Mouse (Mus musculus): Measurements from ENCODE around the gene Tlk1. TPM values are rescaled to one million over a fixed set of nuclear protein-coding genes. Genes with fewer than 3 reads are reported as not detected.

Tlk1 gene
- 44.9 and 47.1 TPM in 2 replicates for polyA plus RNA-seq (2012; rRNA removed)

DNA sequence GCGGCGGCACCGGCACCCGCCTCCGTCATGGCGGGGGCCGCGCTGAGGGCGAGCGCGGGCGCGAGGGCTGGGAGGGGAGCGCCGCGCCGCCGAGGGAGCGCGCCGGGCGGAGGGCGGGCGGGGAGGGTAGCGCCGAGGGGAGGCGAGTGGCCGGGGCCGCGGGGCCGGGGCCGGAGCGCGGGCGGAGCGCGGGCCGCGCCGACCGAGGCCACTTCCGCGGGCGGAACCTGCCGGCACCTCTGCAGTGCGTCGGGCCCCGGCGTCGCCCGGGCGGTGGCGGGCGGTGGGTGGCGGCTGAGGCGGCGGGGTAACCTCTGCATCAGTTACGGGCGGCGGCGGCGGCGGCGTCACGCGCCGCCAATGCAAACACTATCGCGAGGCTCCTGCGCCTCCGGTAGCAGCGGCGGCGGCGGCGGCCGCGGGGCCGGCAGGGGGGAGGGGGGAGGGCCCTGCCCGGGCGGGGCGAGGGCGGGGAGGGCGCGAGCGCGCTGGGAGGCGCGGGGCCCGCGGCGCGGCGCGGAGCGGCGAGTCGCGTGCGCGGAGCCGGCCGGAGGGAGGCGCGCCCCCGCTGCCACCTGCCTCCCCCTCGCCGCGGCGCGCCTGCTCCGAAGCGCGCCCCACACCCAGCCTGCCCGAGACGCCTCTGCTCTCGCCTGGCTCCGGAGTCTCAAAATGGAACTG is at the start of gene Tlk1:
Tlk1 (minus strand) TSS at position 358 of the 681 bp plus-strand sequence.
- DNase-seq (ENCODE audit: extremely low spot score in 1 of 2, low spot score in 1 of 2): peak in 1 of 2 experiments; percentile 60

DNA sequence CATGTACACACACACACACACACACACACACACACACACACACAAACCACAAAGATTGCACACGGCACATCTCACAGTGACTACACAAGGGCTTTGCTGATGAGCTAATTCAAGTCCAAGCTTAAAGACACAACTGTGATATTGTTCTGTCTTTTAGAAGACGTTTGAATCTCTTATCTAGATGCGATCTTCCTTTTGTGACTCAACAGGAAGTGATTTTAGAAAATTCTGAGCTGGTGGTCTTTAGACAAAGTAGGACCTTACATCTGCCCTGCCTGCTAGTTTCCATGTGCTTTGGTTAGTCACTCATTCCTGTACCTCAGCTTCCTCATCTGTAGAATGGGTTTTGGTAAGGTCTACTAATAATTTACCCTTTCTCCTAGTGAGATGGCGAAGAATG is 49.6 kb upstream of the Tlk1 start:
- DNase-seq (ENCODE audit: extremely low spot score in 1 of 2, low spot score in 1 of 2): no peak

DNA sequence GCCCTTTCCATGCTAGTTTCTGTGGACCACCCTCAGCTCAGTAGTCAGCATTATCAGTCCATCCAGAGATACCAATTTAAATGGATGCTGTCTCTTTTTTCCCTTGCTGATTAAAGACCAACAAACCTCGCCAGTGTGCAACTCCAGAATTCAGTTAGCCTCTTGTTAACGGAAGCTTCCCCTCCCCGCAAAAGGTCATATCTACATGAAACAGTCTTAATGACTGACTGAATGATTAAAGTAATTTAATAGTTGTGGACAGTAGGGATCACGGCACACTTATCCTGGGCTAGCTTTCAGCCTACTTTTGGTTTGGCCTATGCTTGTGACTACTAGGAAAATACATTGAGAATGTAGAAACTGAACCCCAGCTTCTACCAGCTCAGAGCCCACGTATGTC is 47.6 kb upstream of the Tlk1 start:
- DNase-seq (ENCODE audit: extremely low spot score in 1 of 2, low spot score in 1 of 2): no peak

DNA sequence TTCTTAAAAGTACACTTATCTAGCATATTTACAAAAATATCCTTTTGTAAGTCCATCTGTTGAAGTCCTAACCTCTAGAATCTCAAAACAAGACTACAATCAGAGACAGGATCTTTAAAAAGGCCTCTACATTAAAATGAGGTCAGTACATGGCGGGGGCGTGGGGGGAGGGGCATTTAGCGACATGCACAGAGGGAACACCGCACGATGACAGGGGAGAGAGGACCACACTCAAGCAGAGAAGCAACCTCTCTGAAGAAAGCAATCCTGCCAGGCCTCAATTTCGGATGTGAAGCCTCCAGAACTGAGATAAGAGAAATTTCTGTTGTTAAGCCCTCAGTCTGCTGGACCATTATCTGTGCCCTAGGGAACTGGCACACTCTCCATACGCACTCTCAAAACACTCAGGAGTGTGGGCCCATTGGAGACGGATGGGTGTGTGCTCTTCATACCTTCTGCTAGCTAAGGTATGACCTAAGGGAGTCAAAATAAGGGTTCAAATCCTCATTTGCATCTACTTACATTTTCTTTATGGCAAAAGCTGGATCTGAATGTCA is 46.0 kb upstream of the Tlk1 start:
- DNase-seq (ENCODE audit: extremely low spot score in 1 of 2, low spot score in 1 of 2): no peak

DNA sequence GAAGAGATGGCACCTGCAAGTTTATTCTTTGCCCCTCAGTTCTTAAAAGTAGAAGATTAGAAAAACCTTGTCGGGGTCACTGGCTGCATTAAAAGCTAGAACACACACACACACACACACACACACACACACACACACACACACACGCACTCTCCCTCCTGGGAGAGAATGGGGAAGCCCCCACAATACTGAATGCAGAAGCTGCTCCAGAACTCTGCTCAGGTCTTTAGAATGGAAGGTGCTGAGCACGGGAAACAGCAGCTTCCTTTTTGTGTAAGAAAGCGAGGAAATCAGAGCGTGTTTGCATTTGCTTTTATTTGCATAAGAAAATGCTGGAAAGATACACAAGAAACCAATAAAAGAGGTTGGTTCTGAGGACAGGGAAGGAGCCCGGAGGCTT is 45.3 kb upstream of the Tlk1 start:
- no peak for DNase-seq (ENCODE audit: extremely low spot score in 1 of 2, low spot score in 1 of 2)

DNA sequence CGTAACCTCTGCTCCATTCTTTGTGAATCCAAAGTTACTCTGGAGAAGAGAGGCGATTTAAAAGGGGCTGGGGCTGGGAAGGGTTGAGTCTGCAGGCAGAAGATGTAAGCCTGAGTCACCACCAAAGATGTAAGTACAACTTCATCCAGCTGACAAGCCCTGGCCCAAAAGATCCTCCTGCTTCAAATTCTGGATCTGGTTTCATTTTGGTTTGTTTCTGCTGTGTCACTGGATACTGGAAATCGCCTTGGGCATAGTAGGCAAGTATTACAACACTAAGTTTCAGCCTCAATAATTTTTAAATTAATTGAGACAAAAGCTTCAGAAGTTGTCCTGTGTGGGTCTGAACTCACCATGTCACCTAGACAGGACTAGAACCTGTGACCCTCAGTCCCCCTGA is 43.6 kb upstream of the Tlk1 start:
- no peak for DNase-seq (ENCODE audit: extremely low spot score in 1 of 2, low spot score in 1 of 2)

DNA sequence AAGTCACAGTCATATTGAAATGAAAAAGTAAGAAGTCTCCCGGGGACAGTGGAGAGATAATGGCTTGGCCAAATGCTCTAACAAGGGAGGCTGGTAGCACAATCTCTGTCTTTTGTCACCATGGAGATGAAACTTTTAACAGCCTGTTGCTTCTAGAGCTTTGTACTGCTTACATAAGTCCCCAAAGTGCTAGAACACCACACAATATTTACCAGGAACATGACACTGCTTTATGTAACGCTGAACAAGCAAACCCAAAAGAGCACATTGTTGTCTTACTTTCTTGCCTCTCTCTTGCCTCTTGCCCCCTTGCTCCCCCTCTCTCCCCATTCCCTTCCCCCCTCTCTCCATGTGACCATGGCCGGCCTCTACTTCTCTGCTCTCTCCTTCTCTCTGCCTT is 41.7 kb upstream of the Tlk1 start:
- no peak for DNase-seq (ENCODE audit: extremely low spot score in 1 of 2, low spot score in 1 of 2)

DNA sequence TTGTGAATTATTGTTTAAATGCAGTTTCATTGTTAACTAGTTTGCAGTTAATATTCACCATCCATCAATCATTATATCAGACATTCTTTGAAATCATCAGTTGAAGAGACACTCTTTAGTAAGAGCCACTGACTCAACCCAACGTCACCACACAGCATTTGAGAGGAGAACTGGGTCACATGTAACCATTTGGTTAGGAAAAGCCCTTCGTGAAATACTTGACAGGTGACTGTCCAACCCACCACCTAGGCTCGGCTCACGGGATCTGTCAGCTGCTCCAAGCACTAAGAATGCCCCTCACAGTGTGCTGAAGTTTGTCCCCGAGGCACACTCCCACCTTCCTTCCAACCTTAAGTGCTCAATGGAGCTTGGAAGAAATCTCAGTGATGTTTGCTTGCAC is 37.4 kb upstream of the Tlk1 start:
- no peak for DNase-seq (ENCODE audit: extremely low spot score in 1 of 2, low spot score in 1 of 2)

DNA sequence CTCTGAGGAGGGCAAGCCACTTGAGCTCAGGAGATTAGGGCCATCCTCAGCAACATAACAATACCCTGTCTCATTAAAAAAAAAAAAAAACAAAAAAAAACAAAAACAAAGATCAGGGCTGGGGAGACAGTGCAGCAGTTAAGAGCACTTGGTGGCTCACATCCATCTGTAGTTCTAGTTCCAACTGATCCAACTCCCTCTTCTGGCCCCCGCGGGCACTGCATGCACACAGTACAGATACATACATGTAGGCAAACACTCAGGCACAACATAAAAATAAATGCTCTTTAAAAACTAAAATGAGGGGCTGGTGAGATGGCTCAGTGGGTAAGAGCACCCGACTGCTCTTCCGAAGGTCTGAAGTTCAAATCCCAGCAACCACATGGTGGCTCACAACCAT is 34.2 kb upstream of the Tlk1 start:
- no peak for DNase-seq (ENCODE audit: extremely low spot score in 1 of 2, low spot score in 1 of 2)

DNA sequence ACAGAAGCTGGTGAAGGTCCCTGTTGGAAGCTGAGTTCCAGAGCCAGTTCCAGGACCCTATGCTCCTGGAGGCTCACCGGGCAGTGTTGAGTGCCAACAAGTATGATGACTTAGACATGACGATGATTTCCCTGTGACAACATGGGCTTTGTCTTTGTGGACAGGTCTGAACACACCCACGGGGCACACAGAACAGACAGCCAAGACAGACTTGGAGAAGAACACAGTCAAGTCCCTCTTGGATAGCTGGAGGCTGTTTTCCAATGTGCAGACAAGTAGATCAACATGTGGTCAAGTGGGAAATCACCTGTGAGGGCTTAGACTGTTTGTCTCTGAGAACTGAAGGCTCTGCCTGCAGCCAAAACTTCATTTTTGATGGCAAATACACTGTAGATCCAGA is 31.4 kb upstream of the Tlk1 start:
- DNase-seq (ENCODE audit: extremely low spot score in 1 of 2, low spot score in 1 of 2): no peak

DNA sequence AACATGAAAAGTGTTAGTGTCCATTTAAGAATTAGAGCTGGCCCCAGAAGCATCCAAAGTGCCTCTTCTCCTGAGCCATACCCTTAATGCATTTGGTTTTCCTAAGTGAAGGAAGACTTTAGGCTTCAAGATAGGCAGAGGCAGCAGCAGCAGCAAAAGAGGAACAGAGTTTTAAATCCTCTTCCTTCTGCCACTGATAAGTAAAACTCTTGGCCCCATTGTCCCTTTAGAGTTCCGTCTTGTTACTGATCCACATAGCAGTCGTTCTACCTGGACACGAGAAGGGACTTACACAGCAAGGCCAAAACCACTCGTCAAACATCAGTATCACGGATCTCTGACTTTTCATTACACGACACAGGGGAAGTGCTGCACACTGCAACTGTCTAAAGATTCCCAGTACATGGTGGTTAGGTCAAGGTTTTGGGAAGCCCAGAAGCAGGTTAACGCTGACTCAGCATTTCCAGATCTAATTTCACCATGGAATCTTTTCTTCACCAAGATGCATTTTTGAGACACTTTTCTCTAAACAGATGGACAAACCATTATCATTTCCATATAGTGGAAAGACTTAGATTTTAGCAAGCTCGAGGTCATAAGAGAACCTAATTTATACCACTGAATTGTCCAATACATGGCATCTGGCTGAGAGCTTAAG is 28.8 kb upstream of the Tlk1 start:
- DNase-seq (ENCODE audit: extremely low spot score in 1 of 2, low spot score in 1 of 2): no peak

DNA sequence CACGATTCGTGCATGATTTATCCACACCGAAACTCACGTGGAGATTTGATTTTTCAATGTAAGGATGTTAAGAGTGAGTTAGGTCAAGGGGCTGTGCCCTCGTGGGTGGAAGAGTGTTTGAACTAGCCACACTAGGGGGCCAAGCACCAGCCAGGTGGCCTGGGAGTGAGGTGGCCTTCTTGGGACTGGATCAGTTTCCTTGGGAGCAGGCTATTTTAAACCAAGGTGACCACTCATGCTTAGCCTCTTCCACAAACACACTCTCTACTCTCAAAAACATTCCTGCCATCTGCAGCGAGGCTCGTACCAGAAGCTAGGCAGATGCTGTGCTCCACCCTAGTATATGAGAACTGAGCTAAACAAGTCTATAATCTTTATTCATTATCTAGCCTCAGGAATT is 27.8 kb upstream of the Tlk1 start:
- no peak for DNase-seq (ENCODE audit: extremely low spot score in 1 of 2, low spot score in 1 of 2)

DNA sequence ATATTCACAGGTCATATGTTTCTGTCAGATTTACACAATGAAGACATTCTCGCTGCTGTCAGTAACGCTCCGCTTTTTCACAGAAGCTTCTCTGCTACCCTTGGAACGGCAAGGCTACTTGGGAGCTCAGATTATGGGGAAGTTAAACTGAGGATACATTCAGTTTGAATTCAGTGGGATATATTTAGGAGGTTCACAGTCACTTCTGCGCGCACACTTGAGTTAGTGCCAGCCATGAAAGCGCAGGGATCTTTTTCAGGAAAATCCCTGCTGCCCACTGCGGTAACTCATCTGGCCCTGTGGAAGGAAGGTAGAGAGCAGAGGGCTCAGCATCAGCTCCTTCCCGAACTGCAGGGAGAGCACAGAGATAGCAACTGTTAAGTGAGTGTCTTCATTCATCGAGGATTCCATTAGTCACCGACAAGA is 27.3 kb upstream of the Tlk1 start:
- peak; percentile 49 to 77 for DNase-seq (ENCODE audit: extremely low spot score in 1 of 2, low spot score in 1 of 2)

DNA sequence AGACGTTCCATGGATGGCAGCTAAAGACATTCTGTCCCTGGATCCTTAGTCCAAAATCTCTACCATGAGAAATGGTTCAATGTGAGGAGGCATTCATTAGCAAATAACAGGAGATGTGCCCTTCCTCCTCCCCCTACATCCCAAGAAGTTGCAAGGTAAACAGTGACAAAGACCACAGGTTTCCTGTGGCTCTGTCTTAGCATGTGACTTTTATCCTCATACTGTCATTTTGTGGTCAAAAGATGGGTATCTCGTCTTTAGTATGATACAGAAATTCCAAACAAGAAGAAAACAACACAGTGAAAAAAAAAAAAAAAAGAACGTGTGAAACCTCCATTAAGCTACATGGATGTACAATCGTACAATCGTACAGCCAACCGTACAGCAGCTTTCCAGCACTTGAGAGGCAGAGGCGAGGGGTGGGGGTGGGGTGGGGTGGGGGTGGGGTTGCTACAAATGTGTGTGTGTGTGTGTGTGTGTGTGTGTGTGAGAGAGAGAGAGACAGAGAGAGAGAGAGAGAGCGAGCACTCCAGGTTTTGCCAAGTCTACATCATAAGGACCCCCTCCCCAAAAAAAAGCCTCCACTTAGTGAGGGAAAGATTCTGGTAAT is 26.8 kb upstream of the Tlk1 start:
- DNase-seq (ENCODE audit: extremely low spot score in 1 of 2, low spot score in 1 of 2): no peak

DNA sequence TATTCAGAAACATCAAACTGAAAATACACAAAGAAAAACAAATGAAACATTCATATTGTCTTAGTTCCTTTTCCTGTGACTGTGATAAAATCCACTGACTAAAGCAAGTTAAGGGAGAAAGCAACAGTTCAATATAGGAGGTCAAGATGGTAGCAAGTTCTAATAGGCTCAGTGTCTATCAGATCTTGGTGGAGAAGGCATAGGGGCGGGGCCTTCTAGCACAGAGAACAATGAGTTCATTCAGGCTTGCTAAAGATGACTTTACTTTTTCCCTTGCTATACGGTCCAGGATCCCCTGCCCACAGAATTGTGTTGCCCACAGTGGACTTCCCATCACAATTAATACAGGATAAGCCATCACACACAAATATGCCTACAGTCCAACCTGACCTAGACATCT is 20.3 kb upstream of the Tlk1 start:
- DNase-seq (ENCODE audit: extremely low spot score in 1 of 2, low spot score in 1 of 2): no peak

DNA sequence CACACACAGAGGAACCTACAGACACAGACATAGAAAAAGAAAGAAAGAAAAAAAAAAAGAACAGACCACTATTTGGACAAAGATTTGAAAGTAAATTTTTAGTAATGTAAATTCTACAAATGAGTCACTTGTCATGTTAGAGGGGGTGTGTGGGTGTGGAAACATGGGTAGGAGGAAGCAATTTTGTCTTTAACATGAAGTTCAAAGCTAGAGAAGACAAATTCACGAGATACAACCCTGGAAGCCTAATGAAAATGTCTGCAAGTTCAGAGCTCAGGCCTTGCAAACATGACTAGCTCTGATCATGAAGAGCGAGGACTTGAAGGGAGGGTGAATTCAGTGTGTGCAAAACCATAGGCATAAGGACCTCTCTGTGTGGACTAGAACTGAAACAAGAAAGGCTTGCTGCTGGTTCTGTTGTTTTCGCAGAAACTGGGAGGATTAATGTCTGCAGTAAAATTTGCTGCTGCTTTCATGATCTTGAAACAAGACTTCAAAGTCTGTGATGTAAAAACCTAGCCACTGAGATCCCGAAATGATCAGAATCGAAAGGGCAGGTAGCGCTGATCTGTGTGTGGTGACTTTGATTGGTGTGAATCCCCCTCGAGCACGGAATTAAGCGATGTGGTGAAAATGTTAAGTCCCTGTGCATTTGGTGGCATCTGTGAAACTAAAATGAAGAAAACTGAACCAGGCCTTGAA is 19.3 kb upstream of the Tlk1 start:
- peak in 1 of 2 experiments; percentile 68 for DNase-seq (ENCODE audit: extremely low spot score in 1 of 2, low spot score in 1 of 2)

DNA sequence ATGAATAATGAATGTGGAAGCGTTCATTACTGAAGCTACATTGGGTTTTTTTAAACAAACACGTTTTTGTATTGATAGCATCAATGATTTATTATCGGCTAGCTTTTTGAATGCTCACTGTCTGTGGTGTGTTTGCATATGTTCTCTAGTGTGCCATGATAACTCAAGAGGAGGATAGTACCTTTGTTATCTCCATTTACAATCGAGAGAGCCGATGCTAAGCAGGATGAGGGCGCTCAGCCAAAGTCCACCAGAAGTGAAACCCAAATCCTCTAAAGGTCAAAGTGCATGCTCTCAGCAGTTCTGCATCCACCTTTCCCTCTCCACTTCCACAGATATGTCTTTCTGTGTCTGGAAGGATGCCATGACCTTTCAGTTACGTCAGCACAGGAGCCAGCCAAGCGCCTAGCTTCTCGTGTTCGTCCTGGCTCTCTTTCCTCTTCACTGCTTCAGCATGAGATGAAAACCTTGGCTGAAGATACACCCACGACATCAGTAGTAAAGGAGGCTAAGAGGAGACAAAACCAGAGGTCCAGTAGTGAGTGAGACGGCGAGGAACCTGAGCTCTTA is 16.6 kb upstream of the Tlk1 start:
- no peak for DNase-seq (ENCODE audit: extremely low spot score in 1 of 2, low spot score in 1 of 2)

DNA sequence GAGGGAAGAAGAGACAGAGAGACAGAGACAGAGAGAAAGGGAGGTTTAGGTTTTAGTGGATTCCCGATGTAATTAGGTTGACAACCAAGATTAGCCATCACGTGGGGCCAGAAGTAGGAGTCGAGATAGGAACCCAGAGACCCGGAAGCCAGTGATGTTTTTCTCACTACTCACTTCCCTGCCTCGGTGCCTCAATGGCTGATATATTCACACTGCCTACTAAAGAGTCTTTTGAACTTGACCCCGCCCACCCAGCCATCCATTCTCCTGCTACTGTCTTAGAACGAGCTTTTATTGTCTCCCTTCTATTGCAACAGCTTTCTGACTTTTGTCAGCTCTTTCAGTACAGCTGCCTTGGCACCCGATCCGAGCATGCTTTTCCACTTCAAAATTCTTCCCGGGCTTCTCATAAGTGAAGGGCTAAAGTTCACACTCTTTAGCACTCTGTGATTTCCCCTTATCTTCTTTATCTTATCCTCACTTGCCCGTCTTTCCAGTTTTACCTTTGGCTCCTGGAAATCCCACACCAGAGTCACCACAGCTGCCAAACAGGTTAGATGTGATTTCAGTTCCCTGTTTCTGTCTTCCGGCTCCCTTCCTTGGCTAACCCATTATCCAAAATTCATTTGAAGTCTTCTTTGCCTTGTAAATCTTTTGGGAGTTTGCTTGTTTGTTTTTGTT is 13.1 kb upstream of the Tlk1 start:
- DNase-seq (ENCODE audit: extremely low spot score in 1 of 2, low spot score in 1 of 2): no peak

DNA sequence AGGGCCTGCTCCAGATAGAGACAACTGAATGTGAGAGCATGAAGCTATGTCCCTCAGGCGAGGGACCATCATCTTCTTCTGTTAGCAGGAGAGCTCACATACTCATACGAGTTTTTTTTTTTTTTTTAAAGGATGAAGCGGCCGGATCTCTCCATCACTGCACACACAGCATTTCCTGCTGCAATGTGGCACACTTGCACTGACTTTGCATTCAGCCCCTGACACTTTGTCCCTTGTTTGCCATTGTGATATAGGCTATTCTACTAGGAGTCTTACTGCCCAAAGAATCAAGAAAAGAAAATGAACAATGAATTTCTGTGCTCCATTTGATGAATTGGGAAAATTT is 10.8 kb upstream of the Tlk1 start:
- DNase-seq (ENCODE audit: extremely low spot score in 1 of 2, low spot score in 1 of 2): no peak

DNA sequence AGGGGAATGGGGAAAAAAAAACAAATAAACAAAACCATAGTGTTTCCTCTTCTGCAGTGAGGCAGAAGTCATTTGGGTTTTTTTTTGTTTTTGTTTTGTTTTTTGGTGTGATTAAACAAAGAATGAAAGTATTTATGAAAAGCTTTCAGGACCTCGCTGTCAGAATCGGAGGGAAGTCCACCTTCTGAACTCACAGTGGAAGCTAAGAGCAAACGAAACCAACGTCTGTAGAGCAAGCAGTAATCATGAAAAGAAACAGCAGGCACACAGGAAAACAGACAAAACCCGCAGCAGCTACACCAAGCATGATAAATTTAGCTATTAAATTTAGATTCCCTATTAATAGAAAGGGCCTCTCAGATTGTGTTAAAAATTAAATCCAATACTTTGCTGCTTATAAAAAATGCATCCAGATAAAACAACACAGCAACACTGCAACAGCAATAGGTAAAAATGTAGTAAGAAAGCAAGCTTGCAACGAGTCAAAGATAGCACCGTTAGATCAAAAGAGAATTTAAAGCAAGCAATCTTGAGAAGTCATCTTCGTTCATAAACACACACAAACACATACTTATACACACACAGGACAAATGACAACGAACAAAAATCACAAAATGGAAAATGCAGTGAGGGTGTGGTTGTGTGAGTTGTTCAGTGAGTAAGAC is 10.2 kb upstream of the Tlk1 start:
- no peak for DNase-seq (ENCODE audit: extremely low spot score in 1 of 2, low spot score in 1 of 2)

Measured in frontal cortex, adult 2 months (tissue).